Mouse (Mus musculus): Measurements from ENCODE around the gene Furin.

Furin gene

DNA sequence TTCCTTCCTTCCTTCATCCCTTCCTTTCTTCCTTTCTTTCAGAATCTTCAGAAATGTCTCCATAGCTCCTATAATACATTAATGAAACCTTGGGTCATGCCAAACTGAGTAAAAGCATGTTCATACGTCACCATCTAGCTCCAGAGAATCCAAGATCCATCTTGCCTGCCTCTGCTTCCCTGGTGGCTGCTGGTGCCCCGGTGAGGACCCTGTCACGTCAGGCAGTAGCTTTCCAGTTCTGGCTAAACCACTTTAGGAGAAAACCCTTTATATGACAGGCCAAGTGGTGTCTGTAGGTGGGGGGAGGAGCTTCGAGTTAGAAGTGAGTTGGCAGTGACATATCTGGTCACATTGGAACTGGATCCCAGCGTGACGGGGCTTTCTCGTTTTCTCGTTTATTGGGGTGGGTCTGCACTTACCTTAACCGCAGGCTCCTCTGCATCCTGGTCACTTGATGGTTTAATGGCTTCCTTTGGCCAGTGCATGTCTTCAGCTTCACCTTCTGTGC is at the start of gene Furin:
TSS of gene Furin (minus strand) at position 249 of the 508 bp plus-strand sequence.
- DNase-seq (ENCODE audit: low spot score in 2 of 2), result no peak

DNA sequence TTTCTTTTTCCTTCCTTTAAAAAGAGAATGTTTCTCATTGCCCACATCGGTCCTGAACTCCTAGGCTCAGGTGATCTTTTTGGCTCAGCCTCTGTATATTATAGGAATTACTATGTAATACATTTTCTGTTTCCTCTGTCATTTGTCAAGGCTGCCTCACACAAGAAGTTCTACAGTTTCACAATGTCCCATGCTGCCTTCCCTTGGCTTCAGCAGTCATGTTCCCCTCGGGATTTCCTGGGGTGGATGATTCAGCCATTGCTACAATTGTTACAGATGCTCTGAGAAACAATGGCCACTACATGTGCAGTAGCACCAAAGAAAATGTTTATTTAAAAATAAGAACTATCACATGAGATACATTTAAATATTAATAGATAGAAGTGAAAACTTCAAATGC is 49.5 kb upstream of the Furin start:
- DNase-seq (ENCODE audit: low spot score in 2 of 2), result no peak

DNA sequence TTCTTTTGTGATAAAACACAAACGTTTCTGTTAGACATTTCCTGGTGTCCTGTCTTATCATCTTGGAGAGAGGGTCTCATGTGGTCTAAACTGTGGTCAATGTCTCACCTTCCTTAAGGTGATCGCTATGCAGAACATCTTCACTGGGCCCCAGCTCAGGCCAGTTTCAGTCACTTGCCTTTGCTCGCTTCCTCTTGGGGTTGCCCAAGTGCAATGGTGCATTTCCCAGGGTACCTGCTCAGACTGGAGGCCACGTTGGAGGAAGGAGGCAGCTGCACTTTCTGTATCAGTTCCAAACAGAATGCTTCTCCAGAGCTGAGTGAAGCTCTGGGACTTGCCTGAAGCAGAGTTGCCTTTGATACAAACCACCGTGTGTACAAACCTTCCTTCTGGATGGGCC is 48.8 kb upstream of the Furin start:
- DNase-seq (ENCODE audit: low spot score in 2 of 2), result no peak

DNA sequence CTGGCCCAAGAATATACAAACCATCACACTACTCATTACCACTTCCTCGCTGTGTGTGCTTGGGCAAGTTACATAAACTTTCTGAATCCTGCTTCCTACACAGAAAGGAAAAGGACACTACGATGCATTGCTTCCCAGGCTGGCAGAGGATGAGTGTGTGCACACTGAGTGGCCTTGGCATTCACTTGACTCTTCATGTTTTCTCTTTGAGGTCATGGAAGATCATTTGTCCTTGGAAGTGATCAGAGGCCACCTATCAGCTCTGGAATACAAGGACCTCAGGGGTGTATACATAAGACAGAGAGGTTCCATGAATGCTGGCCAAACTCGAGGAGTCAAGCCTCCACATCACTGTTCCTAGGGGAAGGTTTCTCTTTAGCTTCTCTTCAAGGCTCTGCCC is 47.9 kb upstream of the Furin start:
- DNase-seq (ENCODE audit: low spot score in 2 of 2), result no peak

DNA sequence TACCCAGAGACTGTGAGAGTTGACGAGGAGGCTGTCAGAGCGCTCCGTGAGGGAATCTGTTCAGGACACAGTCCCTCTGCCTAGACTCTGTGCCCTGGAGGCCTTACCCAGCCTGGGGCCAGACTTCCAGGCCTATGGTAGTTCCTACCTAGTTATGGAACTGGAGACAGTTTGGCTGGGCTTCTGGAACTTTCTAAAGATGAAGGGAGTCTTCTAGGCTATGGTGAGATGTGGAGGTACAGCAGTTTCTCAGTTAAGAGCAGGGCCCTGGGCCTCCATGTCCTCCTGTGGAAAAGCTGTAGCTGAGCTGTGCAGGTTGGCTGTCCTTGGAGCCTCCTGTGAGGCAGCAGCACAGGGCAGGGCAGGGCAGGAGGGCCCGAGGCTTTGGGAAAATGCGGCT is 47.0 kb upstream of the Furin start:
- no peak for DNase-seq (ENCODE audit: low spot score in 2 of 2)

DNA sequence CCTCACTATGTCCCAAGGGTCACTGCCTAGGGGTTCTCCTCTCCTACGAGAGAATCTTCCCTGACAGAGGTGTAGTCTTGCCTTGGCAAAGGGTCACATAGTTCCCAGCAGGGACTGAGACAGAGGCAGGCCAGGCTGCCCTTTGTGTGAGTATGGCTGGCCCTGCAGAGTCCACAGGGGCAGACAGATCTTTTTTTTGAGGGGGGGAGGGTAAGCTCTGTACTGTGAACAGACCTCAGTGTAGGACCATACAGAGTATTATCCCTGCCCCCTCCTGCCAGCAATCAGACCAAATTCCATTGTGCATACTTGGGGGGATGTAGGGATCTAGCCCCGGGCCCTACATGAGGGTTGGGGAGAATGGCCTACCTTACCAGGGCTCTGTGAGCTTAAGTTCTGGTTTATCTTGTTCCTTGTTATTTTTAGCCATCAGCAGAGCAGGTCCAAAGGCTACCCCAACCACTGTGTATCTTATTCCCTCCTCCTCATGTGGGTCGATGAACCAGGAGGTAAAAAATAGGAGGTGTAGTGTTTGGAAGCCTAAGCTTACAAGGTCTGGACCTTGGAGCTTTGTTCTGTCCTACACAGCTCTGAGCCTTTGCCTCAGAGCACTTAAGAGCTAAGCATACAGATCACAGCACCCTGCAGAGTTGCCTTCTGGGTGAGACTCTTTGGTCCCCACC is 46.5 kb upstream of the Furin start:
- no peak for DNase-seq (ENCODE audit: low spot score in 2 of 2)

DNA sequence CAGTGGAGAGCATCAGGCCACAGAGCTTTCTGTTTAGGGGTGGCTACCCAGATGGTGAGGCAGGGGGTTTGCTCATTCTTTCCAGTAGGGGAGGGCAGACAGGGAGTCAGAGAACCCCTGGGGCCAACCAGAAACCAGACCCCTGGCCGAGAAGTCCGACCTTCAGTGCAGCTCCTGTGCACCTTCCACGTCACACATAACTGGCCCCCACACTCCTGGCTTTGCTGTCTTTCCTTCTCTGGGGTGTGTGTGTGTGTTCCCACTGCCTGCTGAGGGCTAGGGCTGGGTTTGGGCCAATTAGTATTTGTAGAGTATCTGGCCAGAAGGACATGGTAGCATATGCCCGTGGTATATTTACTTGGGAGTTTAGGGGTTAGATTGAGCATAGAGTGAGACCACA is 45.1 kb upstream of the Furin start:
- no peak for DNase-seq (ENCODE audit: low spot score in 2 of 2)

DNA sequence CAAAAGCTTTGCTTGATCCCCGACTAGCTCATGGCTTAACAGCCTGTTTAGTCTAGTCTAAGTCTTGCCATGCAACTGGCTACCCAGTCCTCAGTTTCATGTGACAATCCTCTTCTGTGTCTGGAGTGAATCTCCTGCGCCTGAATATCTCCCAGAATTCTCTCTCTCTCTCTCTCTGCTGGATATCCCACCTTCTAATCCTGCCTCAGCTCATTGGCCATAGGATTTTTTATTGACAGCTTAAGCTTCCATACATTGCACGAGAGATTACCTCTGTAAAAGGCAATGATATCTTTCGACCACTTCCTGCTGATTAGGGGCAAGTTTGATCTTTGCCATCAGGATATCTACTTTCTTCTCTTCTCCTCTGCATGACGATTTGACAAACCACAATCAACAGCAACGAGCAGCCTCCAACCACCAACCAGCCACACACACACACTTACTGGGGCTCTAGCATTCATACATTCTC is 44.4 kb upstream of the Furin start:
- DNase-seq (ENCODE audit: low spot score in 2 of 2), result no peak

DNA sequence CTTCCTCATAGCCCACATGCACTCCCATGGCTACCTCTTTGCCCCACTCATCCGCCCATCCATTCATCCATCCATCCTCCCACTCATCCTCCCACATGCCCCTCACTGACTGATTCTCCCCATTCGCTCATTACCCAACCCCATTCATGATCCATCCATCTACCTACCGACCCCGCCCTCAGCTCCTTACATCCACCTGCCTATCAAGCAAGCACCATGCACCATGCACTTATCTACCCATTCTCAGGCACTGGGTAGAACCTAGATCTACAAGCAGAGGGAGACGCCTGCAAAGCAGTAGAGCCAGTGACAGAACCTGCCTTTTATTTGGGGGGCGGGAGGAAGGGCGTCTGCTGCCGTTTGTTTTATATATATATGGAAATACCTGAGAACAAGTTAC is 42.1 kb upstream of the Furin start:
- no peak for DNase-seq (ENCODE audit: low spot score in 2 of 2)

DNA sequence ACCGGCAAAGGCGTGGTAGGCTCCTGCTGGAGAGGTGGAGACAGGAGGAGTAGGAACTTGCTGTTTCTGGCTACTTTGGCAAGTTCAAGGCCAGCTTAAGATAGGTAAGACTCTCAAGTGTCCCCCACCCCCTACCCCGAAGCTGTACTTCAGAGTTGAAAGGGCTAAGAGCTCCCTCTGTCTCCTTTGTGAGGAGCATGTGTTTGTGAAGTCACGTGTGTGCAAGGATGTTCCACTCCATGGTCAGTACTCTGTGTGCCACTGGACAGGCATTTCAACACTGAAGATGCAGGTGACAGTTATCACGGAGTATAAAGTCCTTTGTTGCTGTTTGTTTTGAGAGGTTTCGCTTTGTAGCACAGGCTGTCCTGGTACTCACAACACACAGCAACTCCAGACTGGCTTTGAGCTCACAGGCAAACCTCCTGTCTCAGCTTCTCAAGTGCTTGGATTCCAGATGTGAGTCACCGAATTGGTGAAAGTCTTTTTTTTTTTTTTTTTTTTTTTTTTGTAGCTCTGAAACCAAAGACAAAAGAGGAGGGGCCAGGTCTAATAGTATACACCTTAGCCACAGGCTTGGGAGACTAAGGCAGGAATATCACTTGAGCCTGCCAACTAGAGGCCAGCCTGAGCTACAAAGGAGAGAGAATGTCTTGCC is 41.1 kb upstream of the Furin start:
- no peak for DNase-seq (ENCODE audit: low spot score in 2 of 2)

DNA sequence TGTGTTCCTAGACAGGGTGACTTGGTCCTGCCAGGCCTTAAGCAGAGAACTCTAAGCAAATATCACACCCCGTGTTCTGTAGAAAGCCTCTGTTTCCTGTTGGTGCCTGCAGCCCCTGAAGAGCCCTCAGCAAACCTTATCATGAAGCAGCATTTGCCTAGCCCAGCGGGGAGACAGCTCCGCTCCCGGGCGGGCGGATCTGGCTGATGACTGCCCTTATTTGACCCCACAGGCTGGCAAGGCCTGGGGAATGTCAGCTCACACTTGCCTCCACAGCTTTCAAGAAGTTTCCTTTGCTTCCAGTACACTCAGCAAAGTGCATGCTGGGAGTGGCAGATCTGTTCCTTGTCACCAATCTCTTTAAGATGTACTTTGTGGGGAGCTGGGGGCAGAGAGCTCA is 40.3 kb upstream of the Furin start:
- DNase-seq (ENCODE audit: low spot score in 2 of 2), result peak in 1 of 2 experiments; percentile 35

DNA sequence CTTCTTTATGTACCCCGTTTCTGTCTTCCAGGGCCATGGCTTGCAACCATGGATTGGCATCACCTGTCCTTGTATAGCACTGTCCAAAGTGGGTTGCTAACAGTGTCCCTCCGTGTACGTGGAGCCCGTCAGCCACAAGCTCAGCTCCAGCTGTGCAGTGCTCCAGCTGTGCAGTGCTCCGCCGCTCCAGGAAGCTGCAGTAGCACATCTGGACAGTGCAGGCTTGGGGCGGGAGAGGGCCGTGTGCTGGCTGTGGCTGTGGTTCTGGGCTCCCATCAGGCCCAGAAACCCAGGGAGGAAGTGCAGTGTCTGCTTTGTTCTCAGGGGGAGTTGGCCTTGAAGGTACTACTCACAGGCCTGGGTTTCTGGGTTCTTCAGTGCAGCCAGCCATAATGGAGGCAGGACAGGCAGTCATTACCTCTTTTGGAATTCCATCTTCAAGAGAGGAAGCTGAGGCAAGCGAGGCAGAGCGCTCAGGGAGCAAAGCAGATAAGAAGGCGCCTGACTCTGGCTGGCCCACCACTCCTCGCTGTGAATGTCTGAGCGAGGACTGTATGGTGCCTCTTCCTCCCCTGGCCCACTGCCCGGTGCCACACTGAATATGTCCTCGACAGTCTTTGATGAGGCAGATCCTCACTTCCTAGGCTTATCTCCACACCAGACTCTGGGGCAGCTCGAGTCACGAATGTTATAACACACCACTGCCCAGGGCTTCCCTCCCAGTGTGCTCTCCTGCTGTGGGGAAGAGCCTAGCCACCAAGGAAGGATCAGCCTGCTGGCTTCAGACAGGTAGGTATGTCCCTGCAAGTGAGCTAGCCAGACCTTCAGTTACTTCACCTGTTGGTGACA is 39.4 kb upstream of the Furin start:
- no peak for DNase-seq (ENCODE audit: low spot score in 2 of 2)

DNA sequence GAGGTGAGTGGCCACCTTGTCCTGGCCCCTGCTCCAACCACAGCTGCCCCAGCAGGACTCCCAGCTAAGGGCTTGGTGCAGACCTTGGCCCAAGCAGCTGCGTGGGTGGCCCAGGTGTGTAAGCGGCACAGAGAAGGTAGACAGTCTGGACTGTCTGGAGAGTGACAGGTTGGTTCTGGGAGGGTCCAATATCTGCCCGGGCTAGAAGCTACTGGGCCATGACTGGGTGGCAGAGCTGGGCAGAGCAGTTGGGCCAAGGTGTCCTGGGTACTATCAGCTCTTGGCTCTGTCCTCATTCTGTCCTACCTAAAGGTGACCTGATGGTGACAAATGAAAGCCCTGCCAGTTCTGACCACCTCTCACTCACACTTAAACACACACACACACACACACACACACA is 37.9 kb upstream of the Furin start:
- no peak for DNase-seq (ENCODE audit: low spot score in 2 of 2)

DNA sequence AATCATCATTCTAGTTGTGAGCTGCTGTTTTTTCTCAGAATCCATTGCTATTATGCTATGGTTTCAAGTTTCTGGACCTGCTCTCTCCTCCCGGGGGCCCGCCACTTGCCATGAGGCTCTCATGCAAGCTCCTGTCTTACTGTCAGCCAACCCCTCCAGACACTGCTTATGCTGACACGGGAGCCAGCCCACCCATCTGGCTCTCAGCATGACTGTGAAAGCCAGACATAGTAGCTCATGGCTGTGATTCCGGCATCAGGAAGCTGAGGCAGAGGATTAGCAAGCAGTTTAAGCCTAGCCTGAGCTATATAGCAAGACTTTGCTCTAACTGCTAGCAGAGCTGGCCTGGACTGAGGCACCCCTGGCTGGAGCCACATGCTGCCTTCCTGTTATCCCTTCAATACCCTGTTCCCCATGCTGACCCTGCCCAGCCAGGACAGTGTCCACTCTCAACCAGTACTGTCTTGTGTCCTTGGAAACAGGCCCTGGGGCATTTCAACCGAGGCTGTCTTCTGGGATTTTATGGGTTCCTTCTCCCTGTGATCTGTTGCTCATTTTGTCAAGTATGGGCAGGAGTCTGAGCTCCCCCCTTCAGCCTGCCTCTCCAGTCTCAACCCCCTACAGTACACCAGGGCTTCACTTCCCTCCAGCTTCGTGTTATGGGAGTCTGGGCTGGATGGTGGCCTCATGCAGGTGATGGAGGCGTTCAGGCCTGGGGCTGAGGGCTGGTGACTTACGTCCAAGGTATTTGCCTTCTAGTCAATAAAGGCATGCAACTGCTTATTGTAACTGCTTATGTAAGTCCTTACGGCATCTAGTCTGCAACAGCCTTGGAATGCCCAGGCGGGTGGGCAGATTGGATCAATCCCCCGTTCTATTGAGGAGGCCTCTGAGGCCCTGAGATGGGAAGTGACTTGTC is 37.0 kb upstream of the Furin start:
- no peak for DNase-seq (ENCODE audit: low spot score in 2 of 2)

DNA sequence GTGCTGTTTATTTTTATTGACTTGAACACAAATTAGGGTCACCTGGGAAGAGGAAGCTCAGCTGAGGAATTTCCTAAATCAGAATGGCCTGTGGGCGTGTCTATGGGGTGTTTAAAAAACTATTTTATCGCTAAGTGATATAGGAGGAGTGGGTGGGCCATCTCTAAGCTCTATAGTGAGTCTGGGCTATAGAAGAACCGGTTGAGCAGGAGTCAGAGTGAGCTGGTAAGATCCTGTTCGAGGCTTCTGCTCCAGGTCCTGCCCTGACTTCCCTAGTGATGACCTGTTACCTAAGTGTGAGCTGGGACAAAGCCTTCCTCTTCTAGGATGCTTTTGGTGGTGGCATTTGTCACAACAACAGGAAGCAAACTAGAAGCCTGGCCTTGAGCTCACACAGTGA is 35.4 kb upstream of the Furin start:
- no peak for DNase-seq (ENCODE audit: low spot score in 2 of 2)

DNA sequence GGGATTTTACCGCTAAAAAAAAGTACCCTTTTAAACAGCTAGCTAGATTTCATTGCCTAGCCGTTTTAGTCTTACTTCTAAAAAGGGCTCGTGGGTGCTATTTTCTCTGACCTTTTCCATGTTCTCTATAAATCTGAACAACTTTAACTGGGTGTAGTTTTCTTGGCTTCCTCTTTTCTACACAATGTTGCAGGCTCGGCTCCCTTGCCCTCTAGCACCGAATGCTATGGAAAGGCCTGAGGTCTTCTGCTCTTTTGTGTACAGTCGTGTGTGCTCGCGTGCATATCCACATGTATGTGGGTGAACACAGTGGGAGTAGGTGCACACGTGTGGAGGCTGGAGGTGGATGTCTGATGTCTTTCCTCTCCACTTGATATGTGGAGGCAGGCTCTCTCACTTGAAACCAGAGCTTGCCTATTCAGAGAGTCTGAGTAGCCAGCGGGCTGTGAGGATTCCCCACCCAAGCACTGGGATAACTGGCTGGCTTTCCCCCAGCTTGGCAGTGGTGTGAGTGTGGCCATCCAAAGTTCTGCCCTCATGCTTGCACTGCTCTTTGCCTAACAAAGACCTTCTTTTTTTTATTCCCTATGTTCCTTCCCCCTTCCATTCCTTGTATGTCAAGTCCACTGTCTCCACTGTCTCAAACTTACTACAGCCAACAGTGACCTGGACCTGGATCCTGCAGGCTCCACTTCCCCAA is 34.7 kb upstream of the Furin start:
- no peak for DNase-seq (ENCODE audit: low spot score in 2 of 2)

DNA sequence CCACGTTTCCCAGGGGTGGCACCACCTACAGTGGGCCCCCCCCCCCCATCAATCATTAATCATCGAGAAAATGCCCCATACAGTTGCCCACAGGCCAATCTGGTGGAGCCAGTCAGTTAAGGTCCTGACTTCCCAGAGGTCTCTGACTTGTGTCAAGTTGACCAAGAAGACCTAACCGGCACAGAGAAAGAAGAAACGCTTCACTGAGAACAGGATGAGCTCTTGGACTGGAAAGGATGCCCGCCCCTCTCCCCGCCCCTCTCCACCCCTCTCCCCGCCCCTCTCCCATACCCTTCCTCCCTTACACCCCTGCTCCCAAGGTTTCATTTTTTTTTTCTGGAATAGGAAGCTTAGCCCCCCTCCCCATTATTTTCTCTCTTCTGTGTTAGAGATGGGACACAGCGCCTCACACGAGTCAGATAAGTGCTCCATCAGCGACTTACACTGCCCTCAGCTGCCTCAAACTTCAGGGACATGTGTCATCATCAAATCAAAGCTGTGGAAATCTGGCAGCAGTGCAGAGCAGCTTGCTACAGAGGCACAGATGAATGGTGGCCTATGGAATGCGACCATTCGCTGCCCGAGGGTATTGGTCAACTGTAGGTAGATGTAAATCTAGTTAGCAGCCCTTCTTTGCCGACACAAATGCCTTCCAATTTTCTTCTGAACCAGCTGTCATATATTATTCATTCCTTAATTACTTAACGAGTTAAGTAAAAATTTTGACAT is 34.0 kb upstream of the Furin start:
- no peak for DNase-seq (ENCODE audit: low spot score in 2 of 2)

DNA sequence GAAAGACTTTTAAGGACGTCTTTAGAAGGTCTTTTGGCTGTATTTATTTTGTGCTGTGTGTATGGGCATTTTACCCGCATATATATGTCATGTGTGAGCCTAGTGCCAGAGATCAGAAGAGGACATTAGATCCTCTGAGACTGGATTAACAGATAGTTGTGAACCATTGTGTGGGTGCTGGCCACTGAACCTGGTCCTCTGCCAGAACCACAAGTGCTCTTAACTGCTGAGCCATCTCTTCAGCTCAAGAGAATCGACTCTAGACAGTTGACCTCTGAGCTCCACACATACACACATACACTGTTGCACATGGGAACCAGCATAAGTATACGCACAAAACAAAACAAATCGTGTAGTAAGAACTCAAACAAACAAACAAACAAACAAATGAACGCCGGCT is 31.3 kb upstream of the Furin start:
- DNase-seq (ENCODE audit: low spot score in 2 of 2), result no peak

DNA sequence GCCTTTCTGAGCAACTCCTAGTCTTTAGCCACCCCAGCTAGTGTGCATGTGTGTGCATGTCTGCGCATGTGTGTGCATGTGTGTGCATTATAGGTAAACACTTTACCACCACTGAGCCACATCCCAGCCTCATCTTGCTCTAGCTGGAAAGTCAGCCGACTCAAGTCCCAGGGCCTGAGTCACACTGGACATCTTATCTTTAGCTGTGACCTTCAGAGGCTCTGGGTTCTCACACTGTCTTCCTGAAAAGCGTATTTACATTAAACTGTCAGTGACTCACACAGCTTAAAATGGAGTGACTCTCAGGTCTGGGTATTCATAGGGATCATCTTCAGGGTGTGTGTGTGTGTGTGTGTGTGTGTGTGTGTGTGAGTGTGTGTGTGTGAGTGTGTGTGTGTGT is 30.4 kb upstream of the Furin start:
- DNase-seq (ENCODE audit: low spot score in 2 of 2), result no peak

DNA sequence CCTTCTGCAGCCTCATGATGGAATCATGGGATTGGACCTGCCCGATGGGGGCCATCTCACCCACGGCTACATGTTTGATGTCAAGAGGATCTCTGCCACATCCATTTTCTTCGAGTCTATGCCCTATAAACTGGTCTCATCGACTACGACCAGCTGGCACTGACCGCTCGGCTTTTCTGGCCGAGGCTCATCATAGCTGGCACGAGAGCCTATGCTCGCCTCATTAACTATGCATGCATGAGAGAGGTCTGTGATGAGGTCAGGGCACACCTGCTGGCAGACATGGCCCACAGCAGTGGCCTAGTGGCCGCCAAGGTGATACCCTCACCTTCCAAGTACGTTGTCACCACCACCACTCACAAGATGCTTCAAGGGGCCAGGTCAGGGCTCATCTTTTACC is 24.4 kb upstream of the Furin start:
- no peak for DNase-seq (ENCODE audit: low spot score in 2 of 2)

All from thymus, postnatal 10 days (tissue).